8 mouse cellular contexts compared by ENCODE assay signal in genomic region chr7:140048361-140049114, GRCm38 (mm10). TPM values are rescaled to one million over a fixed set of nuclear protein-coding genes. Genes with fewer than 3 reads are reported as not detected.
A peak's percentile ranks its signal among the peaks of the same experiment; 100 is the strongest.
DNase-seq lines count a peak whose midpoint lies in the region; ATAC-seq and TF ChIP-seq lines count a peak whose summit lies in the region.

Gene Msx3 (minus strand): TSS chr7:140049089.

- no peaks in the 10 kb centered on the region for H3K9me3 ChIP-seq in heart, embryonic 16.5 days (replicated peaks; ENCODE audit: control insufficient read depth, low read length)
- no peaks in the 10 kb centered on the region for H3K9me3 ChIP-seq in hindbrain, embryonic 13.5 days
- H3K9me3 ChIP-seq in midbrain, embryonic 16.5 days (replicated peaks; ENCODE audit: control insufficient read depth, low read length, poor library complexity, severe bottlenecking) = no peaks in the 10 kb centered on the region

- ATAC-seq in heart, embryonic 16.5 days (replicated peaks; ENCODE audit: extremely low read depth, insufficient read depth, low FRiP score) = no peak; the same call in 1 of the 2 replicates
- ATAC-seq in hindbrain, embryonic 13.5 days (ENCODE audit: low FRiP score) = peak; percentile 38
- peak; percentile 47; the same call in 1 of the 2 replicates for ATAC-seq in midbrain, embryonic 16.5 days

- WGBS in heart, embryonic 16.5 days = 2% methylated on average over 56 of the region's 56 CpGs
- WGBS in hindbrain, embryonic 13.5 days = under 1% methylated on average over 55 of the region's 56 CpGs
- WGBS in midbrain, embryonic 16.5 days = under 1% methylated on average over 54 of the region's 56 CpGs

- peak within 1 kb of the TSS; percentile 53 for H3K4me3 ChIP-seq in heart, embryonic 16.5 days (ENCODE audit: low read length)
- peak within 1 kb of the TSS; percentile 66 for H3K4me3 ChIP-seq in bone marrow macrophage, adult 2 months (ENCODE audit: insufficient read depth, low read length)
- H3K4me3 ChIP-seq in hindbrain, embryonic 13.5 days = peak within 1 kb of the TSS; percentile 56
- peak within 1 kb of the TSS; percentile 34 for H3K4me3 ChIP-seq in midbrain, embryonic 16.5 days (ENCODE audit: low read depth, low read length)

- H3K36me3 ChIP-seq in heart, embryonic 16.5 days (ENCODE audit: control insufficient read depth, insufficient read depth) = no peaks in the 10 kb centered on the region
- no peaks in the 10 kb centered on the region for H3K36me3 ChIP-seq in hindbrain, embryonic 13.5 days
- H3K36me3 ChIP-seq in midbrain, embryonic 16.5 days (ENCODE audit: control insufficient read depth, insufficient read depth, low read length) = no peaks in the 10 kb centered on the region

- no peak within 1 kb of the TSS for H3K27ac ChIP-seq in heart, embryonic 16.5 days (ENCODE audit: low read length)
- H3K27ac ChIP-seq in bone marrow macrophage, adult 2 months (ENCODE audit: insufficient read depth, low read depth, low read length) = no peak within 1 kb of the TSS
- H3K27ac ChIP-seq in hindbrain, embryonic 13.5 days = peak within 1 kb of the TSS; percentile 71
- no peak within 1 kb of the TSS for H3K27ac ChIP-seq in midbrain, embryonic 16.5 days (ENCODE audit: low read length)

- no peak for DNase-seq in heart, postnatal 4 days
- no peak for DNase-seq in left cerebral cortex, postnatal 14 days (ENCODE audit: low spot score in 2 of 2)
- DNase-seq in natural killer cell, adult 2 months (ENCODE audit: low spot score in 2 of 2) = no peak
- DNase-seq in kidney, postnatal 14 days = no peak

- no peak for TF ChIP-seq CTCF in bone marrow macrophage, adult 2 months (IDR thresholded peaks at IDR 0.05; ENCODE audit: low read depth, low read length)

- H3K4me2 ChIP-seq in heart, embryonic 16.5 days (ENCODE audit: low read depth, low read length) = peak within 1 kb of the TSS; percentile 87
- peak within 1 kb of the TSS; percentile 75 for H3K4me2 ChIP-seq in hindbrain, embryonic 13.5 days
- H3K4me2 ChIP-seq in midbrain, embryonic 16.5 days (ENCODE audit: low read length) = peak within 1 kb of the TSS; percentile 65

- TF ChIP-seq POLR2A in bone marrow macrophage, adult 2 months (IDR thresholded peaks at IDR 0.05; ENCODE audit: borderline replicate concordance, low read depth, low read length) = no peak

- intact Hi-C loops in left cerebral cortex, postnatal 14 days (cut with DNase I) = no loop called here

- H3K9ac ChIP-seq in heart, embryonic 16.5 days (ENCODE audit: low read length) = no peak within 1 kb of the TSS
- H3K9ac ChIP-seq in hindbrain, embryonic 13.5 days = peak within 1 kb of the TSS; percentile 74
- H3K9ac ChIP-seq in midbrain, embryonic 16.5 days (ENCODE audit: low read depth, low read length) = peak within 1 kb of the TSS; percentile 50; the same call in 1 of the 2 replicates

- peaks cover 93% of the 10 kb centered on the region for H3K27me3 ChIP-seq in heart, embryonic 16.5 days (ENCODE audit: control insufficient read depth, insufficient read depth, low read length)
- H3K27me3 ChIP-seq in hindbrain, embryonic 13.5 days = peaks cover 85% of the 10 kb centered on the region
- H3K27me3 ChIP-seq in midbrain, embryonic 16.5 days (ENCODE audit: control insufficient read depth, insufficient read depth, low read depth, low read length) = peaks cover 89% of the 10 kb centered on the region

- peaks cover 22% of the 10 kb centered on the region for H3K4me1 ChIP-seq in heart, embryonic 16.5 days (ENCODE audit: control insufficient read depth, insufficient read depth, low read length)
- peaks cover 6% of the 10 kb centered on the region for H3K4me1 ChIP-seq in bone marrow macrophage, adult 2 months (ENCODE audit: control insufficient read depth, insufficient read depth, low read length)
- peaks cover 47% of the 10 kb centered on the region for H3K4me1 ChIP-seq in hindbrain, embryonic 13.5 days (replicated peaks)
- peaks cover 19% of the 10 kb centered on the region for H3K4me1 ChIP-seq in midbrain, embryonic 16.5 days (ENCODE audit: control insufficient read depth, insufficient read depth, low read length)

RNA-seq across cellular contexts. Expression of gene Msx3, which starts in this region (rescaled TPM):
- polyA plus RNA-seq in heart, embryonic 16.5 days (2015; fragmentation: Nextera tagmentation; extraction: Ambion mirVana) = not detected in 2 replicates
- total RNA-seq in heart, postnatal 4 days (2021) = not detected
- not detected in 2 replicates for polyA plus RNA-seq in bone marrow macrophage, adult 2 months (2012; ENCODE audit: insufficient read depth, insufficient read length, missing spikeins)
- polyA plus RNA-seq in hindbrain, embryonic 13.5 days (2015; fragmentation: Nextera tagmentation; extraction: Ambion mirVana) = 16.5 and 28.5 TPM in 2 replicates
- polyA plus RNA-seq in midbrain, embryonic 16.5 days (2015; fragmentation: Nextera tagmentation; extraction: Ambion mirVana) = 0.45 and 0.55 TPM in 2 replicates
- under 1 TPM; 0.29 to 0.30 TPM for total RNA-seq in left cerebral cortex, postnatal 14 days (2021)

Comparison
In these comparisons a context has a peak if more than half of its experiments do, and no peak if none do; other contexts are left out.
1. RNA of gene Msx3 (polyA plus RNA-seq): 16.5 to 28.5 TPM in hindbrain, embryonic 13.5 days; 0.45 to 0.55 TPM in midbrain, embryonic 16.5 days, not detected in heart, embryonic 16.5 days and not detected in bone marrow macrophage, adult 2 months; every median in the first group is over 10 times any median in the second.
2. Peak in ATAC-seq, H3K4me3 ChIP-seq, H3K9ac ChIP-seq and H3K4me2 ChIP-seq in midbrain, embryonic 16.5 days; RNA of the gene not detected or under 1 TPM.
3. Peak in every context shown above with its lines, with median percentiles within 50 percentile points of each other: H3K4me2 ChIP-seq and H3K4me3 ChIP-seq.